Mouse (Mus musculus) erythroblast, embryonic 14.5 days (primary cell): Measurements from ENCODE around the gene Ccdc172.

Experiments
- GATA1 ChIP-seq: IDR thresholded peaks from 2 replicates; pipeline ENCODE4 v1.6.1; 2012; ENCODE audit warnings: low read length, inconsistent platforms, mixed read lengths
- TAL1 ChIP-seq: IDR thresholded peaks from 3 replicates; pipeline ENCODE4 v1.6.1; 2012; ENCODE audit warnings: low read length, inconsistent platforms, mixed read lengths

- TF ChIP-seq GATA1 (no peak), TAL1 (no peak)
These were observed 46.6 kb downstream of the Ccdc172 start for GRCm38 (mm10) chr19:58558352-58558751.
